Mouse (Mus musculus): Measurements from ENCODE around the gene Asprv1.

- TF ChIP-seq CTCF (IDR thresholded peaks at IDR 0.05; ENCODE audit: borderline replicate concordance, extremely low read depth, insufficient read depth, insufficient read length) (no peak), POLR2A (IDR thresholded peaks at IDR 0.05; ENCODE audit: borderline replicate concordance, extremely low read depth, insufficient read depth, insufficient read length, poor library complexity, severe bottlenecking) (no peak)
Measured at GRCm38 (mm10) chr6:86598742-86599193, 29.2 kb upstream of the Asprv1 start.
